Mouse (Mus musculus) neural tube, embryonic 15.5 days (tissue): ENCODE measurements around the gene Rxfp1. TPM values are rescaled to one million over a fixed set of nuclear protein-coding genes. Genes with fewer than 3 reads are reported as not detected.

Experiments
- polyA plus RNA-seq: library from polyadenylated mRNA; unstranded; fragments of >200 nt; fragmentation: Nextera tagmentation; extraction: Ambion mirVana; gene quantifications from 2 replicates; pipeline ENCODE4 v1.2.1, GENCODE M21; 2015

The Rxfp1 gene
- polyA plus RNA-seq, 1 experiment from 2014 or later = 0.17 TPM

Other genes starting within 250 kb of the Rxfp1 start
- 5.6 and 7.3 TPM in 2 replicates for gene Fnip2, start 170.1 kb downstream of the Rxfp1 start, polyA plus RNA-seq
- 158 and 164 TPM in 2 replicates for gene Ppid, start 146.5 kb downstream of the Rxfp1 start, polyA plus RNA-seq
- gene 4930579G24Rik, start 108.8 kb downstream of the Rxfp1 start, polyA plus RNA-seq = 5.6 and 11.8 TPM in 2 replicates
- 42.1 and 50.0 TPM in 2 replicates for gene Etfdh, start 108.4 kb downstream of the Rxfp1 start, polyA plus RNA-seq
- 1.5 and 1.7 TPM in 2 replicates for gene Tmem144, start 114.9 kb upstream of the Rxfp1 start, polyA plus RNA-seq
- gene Fam198b, start 146.7 kb upstream of the Rxfp1 start, polyA plus RNA-seq = 5.2 and 8.9 TPM in 2 replicates